Mouse (Mus musculus) erythroblast, embryonic 14.5 days (primary cell): ENCODE data around the gene Mogs.

Experiments
- GATA1 ChIP-seq: IDR thresholded peaks from 2 replicates; pipeline ENCODE4 v1.6.1; 2012; ENCODE audit warnings: low read length, inconsistent platforms, mixed read lengths
- TAL1 ChIP-seq: IDR thresholded peaks from 3 replicates; pipeline ENCODE4 v1.6.1; 2012; ENCODE audit warnings: low read length, inconsistent platforms, mixed read lengths

DNA sequence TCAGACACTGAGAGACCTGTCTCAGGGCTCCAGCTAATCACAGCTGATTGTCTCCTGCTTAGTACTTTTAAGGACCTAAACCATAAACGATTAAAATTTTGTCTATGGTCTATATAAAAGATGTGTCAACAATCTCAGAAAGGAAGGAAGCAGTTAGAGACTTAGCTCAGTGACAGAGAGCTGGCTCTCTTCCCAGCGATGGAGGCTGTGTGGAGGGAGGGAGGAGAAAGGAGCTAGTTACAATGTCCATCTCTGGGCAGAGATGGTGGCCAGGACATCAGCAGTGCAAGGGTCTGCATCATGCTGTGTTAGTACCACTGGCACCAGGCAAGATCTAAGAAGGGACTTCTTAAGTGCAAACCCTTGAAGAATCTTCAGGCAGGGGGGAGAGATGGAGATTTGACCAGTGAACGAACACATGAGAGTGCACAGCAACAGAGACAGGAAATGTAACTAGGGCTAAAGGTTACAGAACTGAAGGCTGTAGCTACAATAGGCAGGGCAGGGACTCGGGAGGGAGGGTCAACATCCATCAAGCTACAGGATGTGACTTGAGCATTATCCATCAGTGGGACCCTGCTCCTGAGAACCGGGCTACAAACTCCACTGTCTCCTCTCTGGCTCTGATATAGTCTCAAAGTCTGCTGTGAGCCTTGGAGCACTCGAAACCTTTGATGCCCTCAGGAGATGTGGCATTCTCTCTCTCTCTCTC is 22.7 kb upstream of the Mogs start:
- TF ChIP-seq GATA1 (no peak), TAL1 (no peak)
